Mouse (Mus musculus) neural tube, embryonic 10.5 days (tissue): ENCODE results near the gene Timm17a.

Experiments
- DNase-seq: peaks from one replicate; pipeline ENCODE4 v3.0.0-alpha.2; 2017; ENCODE audit warnings: low spot score; ENCODE audit errors: extremely low spot score

Timm17a gene

GRCm38 (mm10) chr1:135281841-135282240 is 31.7 kb downstream of the Timm17a start:
- DNase-seq, result no peak

GRCm38 (mm10) chr1:135280646-135281045 is 32.9 kb downstream of the Timm17a start:
- DNase-seq, result no peak

GRCm38 (mm10) chr1:135271371-135271770 is 42.2 kb downstream of the Timm17a start:
- no peak for DNase-seq

- DNase-seq, result no peak
Measured at GRCm38 (mm10) chr1:135267663-135268446, 45.7 kb downstream of the Timm17a start.

GRCm38 (mm10) chr1:135265834-135266233 is 47.7 kb downstream of the Timm17a start:
- no peak for DNase-seq

GRCm38 (mm10) chr1:135263316-135263715 is 50.3 kb downstream of the Timm17a start:
- DNase-seq, result no peak

- DNase-seq, result no peak
Measured at GRCm38 (mm10) chr1:135262329-135262728, 51.2 kb downstream of the Timm17a start.

GRCm38 (mm10) chr1:135260931-135261330 is 52.6 kb downstream of the Timm17a start:
- no peak for DNase-seq

GRCm38 (mm10) chr1:135259128-135259436 is 54.5 kb downstream of the Timm17a start:
- peak; percentile 88 for DNase-seq

- DNase-seq, result no peak
Measured at GRCm38 (mm10) chr1:135258380-135259127, 55.0 kb downstream of the Timm17a start, which contains the start of gene Elf3. TSS of gene Elf3 (minus strand) at chr1:135258568.

GRCm38 (mm10) chr1:135256299-135256698 is 57.3 kb downstream of the Timm17a start:
- no peak for DNase-seq

- DNase-seq, result no peak
Measured at GRCm38 (mm10) chr1:135252854-135253253, 60.7 kb downstream of the Timm17a start.

- no peak for DNase-seq
Measured at GRCm38 (mm10) chr1:135251405-135251804, 62.2 kb downstream of the Timm17a start.

GRCm38 (mm10) chr1:135250706-135251105 is 62.9 kb downstream of the Timm17a start:
- no peak for DNase-seq

GRCm38 (mm10) chr1:135248434-135248850 is 65.1 kb downstream of the Timm17a start:
- peak; percentile 14 for DNase-seq
